Mouse (Mus musculus) midbrain, postnatal 0 days (tissue): ENCODE measurements around the gene Ddt. TPM values are rescaled to one million over a fixed set of nuclear protein-coding genes. Genes with fewer than 3 reads are reported as not detected.
A peak's percentile ranks its signal among the peaks of the same experiment; 100 is the strongest.

Source experiments
- ATAC-seq: fragments of 200-750 bp; cut with Nextera tagmentation; 2 replicates; pipeline ENCODE4 v1.8.0; 2017; ENCODE audit warnings: moderate number of reproducible peaks, mild to moderate bottlenecking, moderate TSS enrichment, moderate library complexity; ENCODE audit not compliant: low FRiP score
- DNase-seq: peaks from one replicate; pipeline ENCODE4 v3.0.0-alpha.2; 2015; ENCODE audit warnings: low spot score
- H3K27ac ChIP-seq: fragments of 300-500 bp; sonication (generic); 2 replicates; pipeline ENCODE4 v1.5.1; 2014; ENCODE audit warnings: low read depth, mild to moderate bottlenecking, low read length, mixed read lengths
- H3K27me3 ChIP-seq: fragments of 300-500 bp; sonication (generic); 2 replicates; pipeline ENCODE4 v1.6.1; 2014; ENCODE audit warnings: low read length, control low read depth, mixed read lengths; ENCODE audit not compliant: insufficient read depth
- H3K36me3 ChIP-seq: fragments of 300-500 bp; sonication (generic); 2 replicates; pipeline ENCODE4 v1.6.1; 2014; ENCODE audit warnings: low read length, control low read depth, mixed read lengths; ENCODE audit not compliant: insufficient read depth
- H3K4me1 ChIP-seq: fragments of 300-500 bp; sonication (generic); 2 replicates; pipeline ENCODE4 v1.6.1; 2014; ENCODE audit warnings: mild to moderate bottlenecking, control low read depth, antibody characterized with exemption, low read length, mixed read lengths; ENCODE audit not compliant: insufficient read depth
- H3K4me2 ChIP-seq: fragments of 300-500 bp; sonication (generic); 2 replicates; pipeline ENCODE4 v1.6.1; 2014; ENCODE audit warnings: low read depth, mild to moderate bottlenecking, low read length, mixed read lengths; ENCODE audit not compliant: poor library complexity, severe bottlenecking
- H3K4me3 ChIP-seq: fragments of 300-500 bp; sonication (generic); 2 replicates; pipeline ENCODE4 v1.5.1; 2014; ENCODE audit warnings: low read depth, mild to moderate bottlenecking, low read length, moderate library complexity
- H3K9ac ChIP-seq: fragments of 300-500 bp; sonication (generic); replicated peaks from 2 replicates; pipeline ENCODE4 v1.6.1; 2014; ENCODE audit warnings: mild to moderate bottlenecking, low read length, moderate library complexity, mixed read lengths; ENCODE audit not compliant: poor library complexity, severe bottlenecking
- H3K9me3 ChIP-seq: fragments of 300-500 bp; sonication (generic); 2 replicates; pipeline ENCODE4 v1.6.1; 2016; ENCODE audit warnings: low read length, control low read depth
- CTCF ChIP-seq: IDR thresholded peaks from 2 replicates; pipeline ENCODE4 v1.5.1; 2016; ENCODE audit warnings: antibody characterized with exemption, mild to moderate bottlenecking
- WGBS: fragments of 180-500 bp; shearing (Covaris S2); extraction: QIAGEN DNeasy Blood & Tissue Kit; methylation state at CpG from one replicate; pipeline ENCODE4 v1.1.7; 2014; 5-methylcytosine and 5-hydroxymethylcytosine counted together
- polyA plus RNA-seq: library from polyadenylated mRNA; unstranded; fragments of >200 nt; fragmentation: Nextera tagmentation; extraction: Ambion mirVana; gene quantifications from 2 replicates; pipeline ENCODE4 v1.2.1, GENCODE M21; 2015
- total RNA-seq: library from RNA; depleted of rRNA; stranded (reverse); fragments of >200 nt; gene quantifications from 2 replicates; pipeline ENCODE4 v1.2.3, GENCODE M21; 2014

Gene Ddt
- total and polyA plus RNA-seq, 2 experiments from 2014 or later, result 72.9 to 92.9 TPM

- no peak for ATAC-seq
These were observed 16.0 kb upstream of the Ddt start for GRCm38 (mm10) chr10:75789081-75789735.

DNA sequence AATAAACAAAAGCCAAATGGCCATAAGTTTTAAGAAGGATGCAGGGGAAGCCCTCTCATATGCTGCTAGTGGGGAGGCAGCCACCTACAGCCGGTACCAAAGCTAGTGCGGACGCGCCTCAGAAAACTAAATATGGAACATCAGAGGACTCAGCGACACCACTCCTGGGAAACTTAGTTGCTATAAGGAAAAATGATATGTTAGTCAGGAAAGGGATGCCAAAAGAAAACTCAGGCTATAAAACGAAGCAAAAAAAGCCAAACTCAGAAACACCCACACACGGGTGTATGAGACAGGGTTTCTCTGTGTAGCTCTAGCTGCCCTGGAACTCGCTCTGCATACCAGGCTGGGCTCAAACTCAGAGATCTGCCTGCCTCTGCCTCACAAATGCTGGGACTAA is 15.1 kb upstream of the Ddt start:
- Histone ChIP-seq H3K9ac (no peak overlapping the region), H3K9me3 (no peaks in the 10 kb centered on the region), H3K4me2 (no peak overlapping the region), H3K27me3 (no peaks in the 10 kb centered on the region), H3K36me3 (no peaks in the 10 kb centered on the region), H3K4me3 (no peak overlapping the region), H3K27ac (no peak overlapping the region), H3K4me1 (no peaks in the 10 kb centered on the region)
- ATAC-seq (no peak), DNase-seq (no peak)
- 94% methylated on average over 8 of the region's 8 CpGs for WGBS
- no peak for TF ChIP-seq CTCF

More at GRCm38 (mm10) chr10:75789081-75789735, 16.0 kb upstream of the Ddt start:
- TF ChIP-seq CTCF, result no peak
- no peak for DNase-seq
- Histone ChIP-seq H3K4me3 (no peak overlapping the region), H3K4me2 (no peak overlapping the region), H3K4me1 (no peaks in the 10 kb centered on the region), H3K27ac (no peak overlapping the region), H3K36me3 (no peaks in the 10 kb centered on the region), H3K9me3 (no peaks in the 10 kb centered on the region), H3K9ac (no peak overlapping the region), H3K27me3 (no peaks in the 10 kb centered on the region)
- 81% methylated on average over 6 of the region's 6 CpGs for WGBS

DNA sequence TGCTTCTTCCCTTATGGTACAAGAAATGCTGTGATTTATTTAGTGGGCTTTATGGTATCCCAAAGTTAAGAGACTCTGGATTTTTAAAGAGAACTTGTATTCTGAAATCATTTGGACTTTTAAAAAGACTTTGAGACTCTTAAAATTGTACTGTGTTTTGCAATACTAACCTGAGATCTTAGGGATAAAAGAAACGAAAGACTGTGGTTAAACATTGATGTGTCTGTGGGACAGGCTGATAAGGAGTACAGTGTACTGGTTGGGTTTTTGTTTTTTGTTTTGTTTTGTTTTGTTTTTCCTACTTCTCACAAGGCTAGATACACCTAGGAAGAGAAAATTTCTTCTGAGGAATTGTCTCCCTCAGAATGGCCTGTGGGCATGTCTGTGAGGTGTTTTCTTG is 12.2 kb upstream of the Ddt start:
- TF ChIP-seq CTCF, result no peak
- 78% methylated on average over 1 of the region's 1 CpGs for WGBS
- Histone ChIP-seq H3K4me2 (no peak overlapping the region), H3K9me3 (no peaks in the 10 kb centered on the region), H3K4me1 (no peaks in the 10 kb centered on the region), H3K27me3 (peaks cover 17% of the 10 kb centered on the region), H3K36me3 (no peaks in the 10 kb centered on the region), H3K4me3 (no peak overlapping the region), H3K27ac (no peak overlapping the region), H3K9ac (no peak overlapping the region)
- ATAC-seq (no peak), DNase-seq (no peak)

DNA sequence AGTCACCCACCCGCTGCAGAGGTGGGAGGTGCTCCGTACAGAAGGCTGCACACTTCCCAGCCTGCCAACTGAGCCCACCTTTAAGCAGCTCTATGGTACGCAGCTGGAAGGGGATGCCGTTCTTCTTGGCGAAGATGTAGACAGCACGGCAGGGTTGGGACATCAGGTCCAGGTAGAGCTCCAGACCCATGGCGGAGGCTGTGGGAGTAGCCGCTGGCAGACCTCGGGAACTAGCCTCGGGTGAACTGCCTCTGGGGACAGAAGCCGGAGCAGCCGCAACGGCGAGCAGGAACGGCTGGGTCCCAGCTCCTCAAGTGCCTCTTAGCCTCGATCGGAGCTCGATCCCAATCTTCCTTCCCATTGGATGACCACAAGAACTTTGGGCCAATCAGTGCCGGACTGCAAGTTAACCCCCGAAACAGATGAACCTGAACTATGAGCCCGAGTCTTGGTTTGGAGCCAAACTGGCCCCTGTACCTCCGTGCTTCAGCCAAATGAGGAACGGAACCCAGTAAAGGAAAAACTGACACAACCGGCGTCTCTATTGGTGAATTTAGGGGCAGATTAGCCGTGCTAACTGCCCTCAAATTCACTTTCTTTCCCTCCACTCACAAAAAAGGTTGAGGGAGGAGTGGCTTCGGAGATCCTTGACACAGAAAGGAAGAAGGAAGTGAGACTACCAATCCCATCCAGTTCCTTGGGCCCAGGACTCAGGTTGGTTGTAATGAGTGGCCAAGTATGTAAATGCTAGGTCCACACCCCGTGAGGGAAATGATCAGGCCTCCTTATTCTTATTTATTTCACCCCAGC is 7.8 kb upstream of the Ddt start, which contains the start of the genes Gm20441 and Gstt3:
Gene Gm20441, minus strand, starts transcription at position 186 of the 810 bp plus-strand sequence.
Gene Gstt3, minus strand, starts transcription at position 646 of the 810 bp plus-strand sequence.
- ATAC-seq, result no peak
- Histone ChIP-seq H3K27ac (no peak within 1 kb of the TSS), H3K9me3 (no peaks in the 10 kb centered on the region), H3K27me3 (peaks cover 35% of the 10 kb centered on the region), H3K4me1 (no peaks in the 10 kb centered on the region), H3K36me3 (no peaks in the 10 kb centered on the region), H3K9ac (0 out of 2 replicates have a peak within 1 kb of the TSS, but pooled peaks have one; percentile 19), H3K4me3 (peak within 1 kb of the TSS; percentile 39), H3K4me2 (peak within 1 kb of the TSS; percentile 70)
- peak; percentile 25 for DNase-seq
- no peak for TF ChIP-seq CTCF
- 3% methylated on average over 28 of the region's 28 CpGs for WGBS

GRCm38 (mm10) chr10:75779206-75780174 is 6.3 kb upstream of the Ddt start:
- WGBS, result 41% methylated on average over 15 of the region's 15 CpGs
- ATAC-seq, result no peak
- peaks cover 36% of the 10 kb centered on the region for H3K27me3 ChIP-seq
- no peaks in the 10 kb centered on the region for H3K9me3 ChIP-seq
- H3K27ac ChIP-seq, result no peak overlapping the region
- no peak overlapping the region for H3K4me2 ChIP-seq
- TF ChIP-seq CTCF, result no peak
- no peak overlapping the region for H3K9ac ChIP-seq
- H3K4me3 ChIP-seq, result no peak overlapping the region
- H3K4me1 ChIP-seq, result no peaks in the 10 kb centered on the region
- DNase-seq, result no peak
- H3K36me3 ChIP-seq, result no peaks in the 10 kb centered on the region
